Mouse (Mus musculus): ENCODE data around the gene Thrsp.

- TF ChIP-seq CTCF (IDR thresholded peaks at IDR 0.05; ENCODE audit: extremely low read depth, insufficient read depth, low read length) (no peak), POLR2A (IDR thresholded peaks at IDR 0.05; ENCODE audit: extremely low read depth, insufficient read depth, low read length) (no peak)
These were observed 42.4 kb downstream of the Thrsp start for GRCm38 (mm10) chr7:97375101-97375500.

Data from cortical plate, adult 2 months (tissue).